Mouse (Mus musculus): ENCODE results near the gene Lck. TPM values are rescaled to one million over a fixed set of nuclear protein-coding genes. Genes with fewer than 3 reads are reported as not detected.

The Lck gene
- polyA plus RNA-seq, 1 experiment: 2.5 TPM

DNA sequence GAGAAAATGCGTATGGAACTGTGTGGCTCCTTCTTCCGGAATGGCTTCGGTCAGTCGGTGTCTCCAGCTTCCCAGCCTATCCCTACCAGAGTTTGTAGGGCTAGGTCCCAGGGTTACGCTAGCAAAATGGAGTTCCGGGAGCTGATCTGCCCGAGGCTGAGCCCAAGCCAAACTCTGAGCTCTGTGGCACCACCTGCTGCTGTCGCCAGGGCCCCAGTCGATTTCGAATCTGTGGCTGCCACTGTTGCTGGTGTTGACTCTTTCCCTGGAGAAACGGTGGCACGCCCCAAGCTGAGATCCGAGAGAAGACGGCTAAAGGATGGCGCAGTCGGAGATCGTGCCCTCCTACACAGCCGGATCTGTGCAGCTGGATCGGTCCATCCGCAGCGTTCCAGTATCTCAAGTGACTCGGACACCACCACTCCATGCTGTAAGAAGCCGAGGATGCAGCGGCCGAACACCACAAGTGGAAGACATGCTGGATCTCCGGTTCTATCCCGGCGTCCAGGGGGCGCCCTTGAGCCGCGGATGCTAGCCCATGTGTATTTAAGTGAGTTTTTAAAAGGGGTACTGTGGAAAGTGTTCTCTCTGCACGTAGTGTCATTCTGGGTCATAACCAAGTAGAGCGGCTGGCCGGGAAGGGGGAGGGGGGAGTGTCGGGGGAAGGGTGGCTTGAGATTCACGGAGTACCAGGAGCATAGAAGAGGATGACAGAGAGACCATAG lies 11.6 kb upstream of the Lck start:
- peak overlapping the region; percentile 84 for H3K4me3 ChIP-seq (ENCODE audit: control insufficient read depth, low read depth, low read length)
- no peak; the same call in 1 of the 2 replicates for TF ChIP-seq POLR2A (IDR thresholded peaks at IDR 0.05; ENCODE audit: control insufficient read depth, low read depth, low read length)
- peak; percentile 68; the same call in 1 of the 2 replicates for TF ChIP-seq CTCF (IDR thresholded peaks at IDR 0.05; ENCODE audit: control insufficient read depth, insufficient read depth, insufficient replicate concordance, low read depth, low read length)
- H3K36me3 ChIP-seq (ENCODE audit: control insufficient read depth, insufficient read depth, low read length): no peaks in the 10 kb centered on the region
- no peaks in the 10 kb centered on the region for H3K27me3 ChIP-seq (ENCODE audit: control insufficient read depth, insufficient read depth, low read length)
- peak overlapping the region; percentile 9; the same call in 1 of the 2 replicates for H3K27ac ChIP-seq (ENCODE audit: control insufficient read depth, insufficient read depth, low read depth, low read length)
- peaks cover 2% of the 10 kb centered on the region; the same call in 1 of the 2 replicates for H3K4me1 ChIP-seq (ENCODE audit: control insufficient read depth, insufficient read depth, low read length)

DNA sequence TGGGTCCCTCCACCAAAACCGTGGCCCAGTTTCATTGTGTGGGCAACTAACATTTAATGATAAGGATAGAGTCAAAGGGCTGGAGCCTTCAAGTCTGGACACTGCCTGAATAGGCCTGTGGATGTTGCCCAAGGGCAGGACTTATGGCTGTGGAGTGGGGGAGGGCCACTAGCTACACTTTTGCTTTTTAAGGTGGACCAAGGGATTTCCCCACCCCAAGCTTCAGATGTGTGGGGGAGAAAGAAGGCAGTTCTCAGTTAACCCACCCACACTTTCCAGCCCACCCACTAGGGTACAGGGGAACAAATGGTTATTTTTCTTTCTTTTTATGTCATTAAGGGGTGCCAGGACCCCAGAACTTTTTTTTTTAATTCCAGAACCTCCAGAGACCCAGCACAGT lies 10.9 kb upstream of the Lck start:
- Histone ChIP-seq H3K36me3 (ENCODE audit: control insufficient read depth, insufficient read depth, low read length) (no peaks in the 10 kb centered on the region), H3K4me1 (ENCODE audit: control insufficient read depth, insufficient read depth, low read length) (peaks cover 2% of the 10 kb centered on the region; the same call in 1 of the 2 replicates), H3K4me3 (ENCODE audit: control insufficient read depth, low read depth, low read length) (no peak overlapping the region), H3K27me3 (ENCODE audit: control insufficient read depth, insufficient read depth, low read length) (no peaks in the 10 kb centered on the region), H3K27ac (ENCODE audit: control insufficient read depth, insufficient read depth, low read depth, low read length) (no peak overlapping the region)
- TF ChIP-seq POLR2A (IDR thresholded peaks at IDR 0.05; ENCODE audit: control insufficient read depth, low read depth, low read length) (no peak), CTCF (IDR thresholded peaks at IDR 0.05; ENCODE audit: control insufficient read depth, insufficient read depth, insufficient replicate concordance, low read depth, low read length) (no peak)

- H3K36me3 ChIP-seq (ENCODE audit: control insufficient read depth, insufficient read depth, low read length): no peaks in the 10 kb centered on the region
- no peak overlapping the region for H3K27ac ChIP-seq (ENCODE audit: control insufficient read depth, insufficient read depth, low read depth, low read length)
- peaks cover 2% of the 10 kb centered on the region; the same call in 1 of the 2 replicates for H3K4me1 ChIP-seq (ENCODE audit: control insufficient read depth, insufficient read depth, low read length)
- H3K4me3 ChIP-seq (ENCODE audit: control insufficient read depth, low read depth, low read length): no peak overlapping the region
- no peaks in the 10 kb centered on the region for H3K27me3 ChIP-seq (ENCODE audit: control insufficient read depth, insufficient read depth, low read length)
- TF ChIP-seq CTCF (IDR thresholded peaks at IDR 0.05; ENCODE audit: control insufficient read depth, insufficient read depth, insufficient replicate concordance, low read depth, low read length) (no peak), POLR2A (IDR thresholded peaks at IDR 0.05; ENCODE audit: control insufficient read depth, low read depth, low read length) (no peak)
Measured at GRCm38 (mm10) chr4:129582251-129582650, 8.8 kb upstream of the Lck start.

- Histone ChIP-seq H3K27ac (ENCODE audit: control insufficient read depth, insufficient read depth, low read depth, low read length) (no peak overlapping the region), H3K4me3 (ENCODE audit: control insufficient read depth, low read depth, low read length) (no peak overlapping the region), H3K36me3 (ENCODE audit: control insufficient read depth, insufficient read depth, low read length) (no peaks in the 10 kb centered on the region), H3K27me3 (ENCODE audit: control insufficient read depth, insufficient read depth, low read length) (no peaks in the 10 kb centered on the region), H3K4me1 (ENCODE audit: control insufficient read depth, insufficient read depth, low read length) (peaks cover 3% of the 10 kb centered on the region)
- no peak for TF ChIP-seq POLR2A (IDR thresholded peaks at IDR 0.05; ENCODE audit: control insufficient read depth, low read depth, low read length)
- no peak for TF ChIP-seq CTCF (IDR thresholded peaks at IDR 0.05; ENCODE audit: control insufficient read depth, insufficient read depth, insufficient replicate concordance, low read depth, low read length)
Measured at GRCm38 (mm10) chr4:129580347-129580746, 6.9 kb upstream of the Lck start.

- Histone ChIP-seq H3K27ac (ENCODE audit: control insufficient read depth, insufficient read depth, low read depth, low read length) (no peak within 1 kb of the TSS), H3K4me1 (ENCODE audit: control insufficient read depth, insufficient read depth, low read length) (peaks cover 3% of the 10 kb centered on the region)
- TF ChIP-seq CTCF (IDR thresholded peaks at IDR 0.05; ENCODE audit: control insufficient read depth, insufficient read depth, insufficient replicate concordance, low read depth, low read length) (no peak), POLR2A (IDR thresholded peaks at IDR 0.05; ENCODE audit: control insufficient read depth, low read depth, low read length) (no peak)
Measured at GRCm38 (mm10) chr4:129578466-129578865, 5.0 kb upstream of the Lck start, which contains the start of gene Fam167b. Gene Fam167b, minus strand, starts transcription at chr4:129578549.

GRCm38 (mm10) chr4:129577688-129578087 lies 4.2 kb upstream of the Lck start:
- Histone ChIP-seq H3K36me3 (ENCODE audit: control insufficient read depth, insufficient read depth, low read length) (no peaks in the 10 kb centered on the region), H3K27ac (ENCODE audit: control insufficient read depth, insufficient read depth, low read depth, low read length) (no peak overlapping the region), H3K4me1 (ENCODE audit: control insufficient read depth, insufficient read depth, low read length) (peaks cover 3% of the 10 kb centered on the region), H3K4me3 (ENCODE audit: control insufficient read depth, low read depth, low read length) (no peak overlapping the region), H3K27me3 (ENCODE audit: control insufficient read depth, insufficient read depth, low read length) (no peaks in the 10 kb centered on the region)
- TF ChIP-seq CTCF (IDR thresholded peaks at IDR 0.05; ENCODE audit: control insufficient read depth, insufficient read depth, insufficient replicate concordance, low read depth, low read length) (no peak), POLR2A (IDR thresholded peaks at IDR 0.05; ENCODE audit: control insufficient read depth, low read depth, low read length) (no peak)

More at GRCm38 (mm10) chr4:129578466-129578865, 5.0 kb upstream of the Lck start, which contains the start of gene Fam167b:
- Histone ChIP-seq H3K36me3 (ENCODE audit: control insufficient read depth, insufficient read depth, low read length) (no peaks in the 10 kb centered on the region), H3K4me3 (ENCODE audit: control insufficient read depth, low read depth, low read length) (no peak within 1 kb of the TSS), H3K27me3 (ENCODE audit: control insufficient read depth, insufficient read depth, low read length) (no peaks in the 10 kb centered on the region)

DNA sequence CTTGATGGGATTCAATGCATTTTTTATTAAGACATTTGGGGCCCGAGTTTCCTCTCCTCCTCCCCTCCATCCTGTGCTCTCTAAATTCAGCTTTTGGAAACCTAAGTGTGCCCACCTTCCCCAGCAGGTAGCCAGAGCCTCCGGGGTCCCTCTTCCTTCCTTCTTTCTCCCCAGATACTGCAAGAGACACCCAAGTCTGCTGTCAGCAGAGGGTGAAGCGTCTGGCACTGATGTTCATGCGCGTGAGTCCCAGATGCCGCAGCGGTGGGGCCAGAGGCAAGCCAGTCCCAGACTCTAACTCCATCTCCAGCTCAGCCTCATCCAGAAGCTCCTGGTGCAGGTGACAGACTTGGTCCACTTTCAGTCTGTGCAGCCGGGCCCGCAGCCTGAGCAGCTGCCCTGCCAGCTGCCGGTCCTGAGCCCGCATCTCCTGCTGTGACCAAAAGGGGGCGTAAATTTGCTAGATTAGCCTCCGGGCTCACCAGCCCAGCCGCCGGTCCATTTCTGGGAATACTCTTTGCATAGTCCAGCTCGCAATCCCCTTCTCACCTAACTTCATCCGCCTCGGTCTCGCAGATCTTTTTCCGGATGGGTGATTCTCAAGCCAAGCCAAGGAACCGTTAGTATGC lies 3.5 kb upstream of the Lck start:
- peaks cover 3% of the 10 kb centered on the region for H3K4me1 ChIP-seq (ENCODE audit: control insufficient read depth, insufficient read depth, low read length)
- H3K27me3 ChIP-seq (ENCODE audit: control insufficient read depth, insufficient read depth, low read length): no peaks in the 10 kb centered on the region
- H3K36me3 ChIP-seq (ENCODE audit: control insufficient read depth, insufficient read depth, low read length): no peaks in the 10 kb centered on the region
- H3K4me3 ChIP-seq (ENCODE audit: control insufficient read depth, low read depth, low read length): no peak overlapping the region; the same call in 1 of the 2 replicates
- H3K27ac ChIP-seq (ENCODE audit: control insufficient read depth, insufficient read depth, low read depth, low read length): no peak overlapping the region
- peak; percentile 49; the same call in 1 of the 2 replicates for TF ChIP-seq CTCF (IDR thresholded peaks at IDR 0.05; ENCODE audit: control insufficient read depth, insufficient read depth, insufficient replicate concordance, low read depth, low read length)
- TF ChIP-seq POLR2A (IDR thresholded peaks at IDR 0.05; ENCODE audit: control insufficient read depth, low read depth, low read length): no peak

All from testis, adult 2 months (tissue).